Mouse (Mus musculus) monocyte, adult 5-6 weeks (primary cell): ENCODE measurements at regions not wholly inside any gene's neighbourhood (a gene's known extent, or its start where the extent isn't known, plus 50 kb on each side); places are given as distances from the start of the nearest gene placed in this dataset.

Experiments used
- ATAC-seq: fragments of 153-309, 156-312 bp; replicated peaks from 2 replicates; pipeline ENCODE4 v1.8.0; 2017; ENCODE audit warnings: mild to moderate bottlenecking; ENCODE audit not compliant: low TSS enrichment, insufficient number of reproducible peaks, severe bottlenecking, poor library complexity, low FRiP score

DNA sequence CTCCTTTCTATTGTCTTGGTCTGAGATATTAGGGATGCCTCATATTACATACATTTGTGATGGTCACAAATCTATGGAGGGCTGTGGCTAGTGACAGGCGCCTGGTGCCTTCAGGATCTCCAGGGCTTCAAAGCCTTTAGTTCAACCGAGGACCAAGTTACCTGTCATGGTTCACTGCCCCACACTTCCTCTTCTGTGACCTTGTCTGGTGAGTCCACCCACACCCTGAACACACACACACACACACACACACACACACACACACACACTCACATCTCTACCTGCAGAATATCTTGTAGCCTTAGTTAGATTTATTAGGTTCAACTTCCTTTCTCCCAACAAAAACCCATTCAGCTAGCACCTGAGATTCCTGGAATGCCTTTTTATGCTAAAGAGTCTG lies 156.3 kb downstream of the Gm9733 start:
- no peak for ATAC-seq

DNA sequence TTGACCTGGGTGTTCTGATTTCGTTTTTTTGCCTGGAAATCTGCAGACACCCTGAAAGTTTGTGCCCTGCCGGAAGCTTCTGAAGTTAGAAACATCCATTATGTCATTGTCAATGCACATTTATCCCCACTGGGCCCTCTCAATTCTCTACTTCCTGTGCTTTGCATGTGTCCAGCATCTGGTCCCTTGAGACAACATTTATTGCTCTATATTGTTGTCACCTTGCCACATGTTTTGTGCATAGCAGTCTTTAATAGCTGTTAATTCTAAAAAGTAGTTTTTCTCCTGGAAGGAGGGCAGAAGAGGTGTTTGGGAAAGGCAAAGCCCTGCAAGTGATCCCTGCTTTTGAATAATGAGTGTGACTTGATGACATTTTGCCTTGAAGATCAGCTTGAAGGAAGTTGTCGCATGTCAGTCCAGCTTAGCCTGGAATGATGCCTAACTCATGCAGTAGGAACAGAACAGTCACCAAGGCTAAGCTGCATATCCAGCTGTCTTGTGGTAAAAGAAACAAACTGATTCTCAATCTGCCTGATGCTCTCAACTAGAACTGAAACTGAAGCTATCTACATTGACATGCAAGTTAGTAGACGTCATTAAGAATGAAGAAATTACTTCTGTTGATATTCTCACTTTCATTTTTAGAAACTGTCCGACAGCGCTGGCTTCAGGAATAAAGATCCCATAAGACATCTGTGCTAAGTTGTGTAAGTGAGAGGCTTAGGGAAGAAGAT lies 152.9 kb downstream of the Gm9733 start:
- no peak for ATAC-seq

DNA sequence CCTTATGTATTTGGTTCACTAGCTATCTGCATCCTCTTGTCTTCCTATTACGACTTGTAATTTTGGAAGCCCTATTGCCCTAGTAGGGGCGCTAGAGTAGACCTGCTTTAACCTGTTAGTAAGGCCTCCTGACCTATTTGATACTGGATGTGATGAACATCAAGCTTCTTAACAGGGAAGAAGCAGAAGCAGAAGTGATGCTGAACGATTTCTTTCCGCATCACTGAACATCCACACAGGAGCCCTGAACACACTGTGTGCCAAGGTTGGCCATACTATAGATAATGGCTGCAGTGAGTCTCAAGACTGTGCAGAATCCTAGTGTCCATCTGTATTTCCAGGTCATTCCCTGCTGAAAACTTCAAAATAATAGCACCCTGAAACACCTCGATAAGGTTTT lies 151.0 kb downstream of the Gm9733 start:
- ATAC-seq: no peak

DNA sequence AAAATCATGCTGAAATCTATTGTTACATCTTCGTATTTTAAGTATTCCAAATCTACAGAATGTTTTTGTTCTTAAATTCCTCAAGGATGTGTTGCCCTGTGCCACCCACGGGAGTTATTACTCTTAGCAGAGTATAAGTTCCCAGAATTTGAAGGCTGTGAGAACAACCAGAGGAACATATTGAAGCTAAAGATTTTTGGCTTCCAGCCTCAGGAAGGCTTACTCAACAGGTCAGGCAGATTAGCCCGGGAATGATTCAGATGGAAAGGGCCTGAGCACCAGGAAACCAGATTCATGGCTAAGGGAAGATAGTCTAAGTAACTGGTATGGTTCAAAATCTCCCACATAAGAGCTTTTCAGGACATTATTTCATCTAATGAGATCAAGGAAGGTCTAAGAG lies 145.4 kb downstream of the Gm9733 start:
- no peak for ATAC-seq

DNA sequence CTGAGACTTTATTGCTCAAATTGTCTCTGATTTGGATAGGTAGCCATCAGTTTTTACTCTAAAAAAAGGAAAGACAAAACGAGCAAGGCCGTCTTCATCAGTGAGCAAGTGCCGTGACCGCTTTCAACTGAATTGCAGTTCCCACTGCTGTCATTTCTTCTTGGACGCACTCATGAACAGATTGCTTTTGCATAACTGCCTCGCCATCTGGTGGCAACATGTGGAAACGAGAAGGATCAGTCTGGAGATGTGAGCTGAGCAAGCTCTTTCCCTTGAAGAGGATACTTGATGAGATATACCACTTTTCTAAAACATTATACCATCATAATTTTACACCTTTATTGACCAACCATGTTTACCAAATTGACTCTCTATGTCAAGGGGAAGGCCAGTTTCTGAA lies 137.7 kb downstream of the Gm9733 start:
- peak; percentile 75; the same call in 1 of the 2 replicates for ATAC-seq

DNA sequence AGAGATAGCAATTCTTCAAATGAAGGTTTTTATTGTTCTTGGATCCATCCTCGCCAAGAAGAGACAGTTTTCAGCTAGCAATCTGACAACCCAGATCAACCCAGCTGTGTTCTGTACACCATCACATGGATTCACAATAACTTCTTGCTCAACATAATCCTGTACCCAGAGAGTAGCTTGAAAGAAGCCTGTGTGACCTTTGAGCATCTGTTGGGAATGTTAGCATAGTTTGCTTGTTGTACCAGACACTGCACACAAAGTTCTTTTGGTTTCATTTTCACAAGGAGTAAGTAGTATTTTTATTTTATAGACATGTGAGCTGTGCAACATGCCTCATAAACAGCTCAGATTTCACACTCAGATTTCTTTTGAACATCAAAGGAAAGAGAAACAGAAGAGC lies 136.0 kb downstream of the Gm9733 start:
- ATAC-seq: no peak

DNA sequence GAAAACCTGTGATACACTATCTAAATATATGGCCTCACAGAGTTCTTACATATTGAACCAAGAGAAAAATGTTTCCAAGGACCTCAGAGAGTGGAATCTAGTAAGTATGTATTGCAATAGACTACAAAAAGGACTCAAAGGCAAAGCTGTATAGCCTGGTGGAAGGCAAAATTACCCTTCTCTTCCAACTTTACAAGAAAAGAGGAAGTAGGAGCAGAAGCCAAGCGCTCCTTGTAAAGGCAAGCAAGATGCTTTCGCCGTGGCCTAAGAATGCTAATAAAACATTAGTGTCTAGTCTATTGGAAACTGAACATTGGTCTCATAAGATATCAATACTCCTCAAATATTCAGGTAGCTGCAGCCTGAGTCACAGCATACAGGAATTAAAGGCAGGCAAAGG lies 134.0 kb downstream of the Gm9733 start:
- no peak for ATAC-seq

DNA sequence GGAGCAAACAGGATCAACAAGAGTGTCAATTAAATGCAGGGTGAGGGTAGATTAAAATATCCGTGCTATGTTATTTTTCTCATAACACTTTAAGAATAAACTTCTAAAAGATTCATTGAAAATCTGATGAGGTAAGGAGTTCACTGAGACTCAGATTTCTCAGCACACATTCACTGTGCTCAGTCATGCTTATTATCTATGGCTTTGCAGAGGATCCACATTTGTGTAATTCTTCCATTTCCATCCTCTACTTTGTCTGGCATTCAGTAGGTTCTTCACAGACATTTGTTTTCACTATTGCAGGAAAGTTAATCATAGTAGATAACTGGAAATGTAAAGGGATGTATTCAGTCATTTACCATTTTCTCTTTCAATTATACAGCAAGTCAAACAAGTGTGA lies 131.8 kb downstream of the Gm9733 start:
- no peak for ATAC-seq

DNA sequence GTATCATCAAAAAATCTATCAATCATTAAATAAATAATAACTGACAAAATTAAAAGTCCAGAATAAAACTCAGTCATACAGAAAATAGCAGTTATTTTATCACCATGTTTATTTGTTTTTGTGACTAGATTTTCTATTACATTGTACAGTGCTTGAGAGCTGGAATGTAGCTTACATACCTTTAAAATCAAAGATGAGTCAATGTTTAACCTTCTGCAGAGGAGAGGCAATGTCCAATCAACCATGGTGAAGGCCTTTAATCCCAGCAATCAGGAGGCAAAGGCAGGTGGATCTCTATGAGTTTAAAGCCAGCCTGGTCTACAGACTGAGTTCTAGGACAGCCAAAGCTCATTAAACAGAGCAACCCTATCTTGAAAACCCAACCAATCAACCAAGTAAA lies 131.1 kb downstream of the Gm9733 start:
- no peak for ATAC-seq

DNA sequence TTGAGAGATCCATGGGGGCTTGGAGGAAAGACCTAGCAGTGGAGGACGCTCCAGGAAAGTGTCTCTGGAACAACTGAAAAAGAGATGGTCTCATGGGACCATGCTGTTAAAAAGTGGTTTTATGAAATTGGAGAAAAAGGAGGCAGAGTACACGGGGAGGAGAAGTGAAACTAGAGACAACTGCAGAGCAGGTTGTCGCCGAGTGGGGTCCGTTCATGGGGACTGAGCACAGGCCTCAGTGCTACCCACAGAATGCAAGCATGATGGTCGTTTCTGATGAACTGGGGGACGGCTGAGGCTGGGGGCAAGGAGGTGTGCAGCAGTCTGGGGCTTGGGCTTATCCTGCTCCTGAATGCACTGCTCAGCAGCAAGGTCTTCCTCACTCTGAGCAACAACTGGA lies 129.3 kb downstream of the Gm9733 start:
- no peak for ATAC-seq

DNA sequence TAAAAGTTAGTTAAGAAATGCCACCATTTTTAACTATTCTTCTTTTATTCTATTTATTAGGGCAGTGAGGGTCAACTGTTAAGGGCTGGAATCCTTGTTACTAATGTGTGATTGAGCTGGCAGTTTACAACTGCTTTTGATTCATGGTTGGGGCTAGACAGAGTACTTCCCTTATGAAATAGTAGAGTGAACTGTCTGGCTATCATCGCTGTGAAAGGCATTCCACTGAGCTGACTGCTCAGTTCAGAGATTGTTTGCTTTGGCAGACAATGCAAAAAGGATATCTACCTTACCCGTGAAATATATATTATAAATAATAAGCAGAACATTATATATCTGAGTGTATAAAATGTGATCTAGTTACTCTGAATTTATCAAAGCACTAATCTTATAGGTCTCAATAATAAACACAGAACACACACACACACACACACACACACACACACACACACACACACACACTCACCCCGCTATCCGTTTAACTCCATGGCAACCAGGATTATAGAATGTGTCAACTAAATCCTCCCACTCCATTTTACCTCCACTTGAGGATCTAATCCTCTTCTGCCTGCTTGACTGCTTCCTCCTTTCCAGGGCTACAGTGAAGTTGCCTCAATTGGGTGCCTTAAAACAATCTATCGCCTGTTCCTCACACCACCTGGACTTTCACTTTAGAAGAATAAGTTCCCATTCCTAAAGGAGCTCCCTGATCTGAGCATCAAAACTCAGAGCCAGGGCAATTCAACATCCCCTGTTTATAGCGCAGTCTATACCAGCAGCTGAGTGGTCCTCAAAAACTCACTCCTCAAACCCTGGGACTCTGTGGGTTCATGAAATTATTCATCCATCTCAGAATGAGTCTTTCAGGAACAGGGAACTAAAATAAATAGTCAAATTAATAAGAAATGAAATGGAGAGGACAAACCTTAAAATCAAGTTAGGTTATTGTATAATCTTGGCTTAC lies 126.6 kb downstream of the Gm9733 start:
- no peak for ATAC-seq

DNA sequence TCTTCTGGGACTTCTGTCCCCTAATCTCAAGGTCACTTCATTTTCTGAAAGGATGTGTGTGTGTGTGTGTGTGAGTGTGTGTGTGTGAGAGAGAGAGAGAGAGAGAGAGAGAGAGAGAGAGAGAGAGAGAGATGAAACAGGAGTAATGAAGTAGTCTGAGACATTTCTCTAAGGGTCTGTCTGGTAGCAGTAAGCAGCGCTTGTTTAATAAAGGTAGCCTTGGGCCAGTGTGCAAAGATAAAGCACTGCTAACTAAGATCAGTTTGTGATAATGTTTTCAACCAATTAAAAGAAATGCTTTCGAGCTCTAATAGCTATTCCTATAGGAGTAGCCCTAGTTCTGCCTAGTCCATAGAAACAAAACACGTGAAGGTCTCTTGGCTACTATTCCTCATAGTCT lies 119.7 kb downstream of the Gm9733 start:
- no peak for ATAC-seq

DNA sequence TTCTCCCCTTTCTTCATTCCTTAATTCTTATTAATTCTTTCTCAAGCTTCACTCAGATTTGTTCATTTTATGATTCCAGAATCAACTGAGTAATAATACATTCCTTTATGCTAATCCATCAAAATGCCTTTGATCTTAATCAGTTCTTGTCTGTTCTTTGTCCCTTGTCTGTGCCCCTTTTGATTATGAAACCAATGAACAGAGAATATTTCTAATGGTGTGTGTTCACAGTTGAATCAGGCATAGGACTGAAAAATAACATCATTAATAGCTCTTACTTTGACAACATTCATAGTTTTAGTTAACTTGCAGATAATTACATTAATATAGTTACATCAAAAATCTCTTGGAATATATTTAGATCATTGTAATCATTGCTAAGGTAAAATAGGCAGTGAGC lies 114.5 kb downstream of the Gm9733 start:
- no peak for ATAC-seq

DNA sequence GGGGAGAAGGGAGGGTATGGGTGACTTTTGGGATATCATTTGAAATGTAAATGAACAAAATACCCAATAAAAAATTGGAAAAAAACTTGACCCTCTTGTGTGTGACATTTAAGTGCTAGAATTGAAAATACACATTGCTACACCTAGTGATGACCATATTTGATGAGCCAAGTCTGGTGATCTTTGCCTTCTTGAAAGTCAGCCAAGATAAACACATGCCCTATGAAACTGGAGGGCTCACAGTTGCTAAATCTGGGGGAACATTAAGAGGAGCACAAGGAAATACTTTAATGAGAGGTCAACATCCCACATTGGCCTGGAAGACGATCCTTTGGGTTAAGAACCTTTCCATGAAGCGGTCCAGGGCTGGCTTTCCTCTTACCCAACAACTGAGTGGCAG lies 112.8 kb downstream of the Gm9733 start:
- ATAC-seq: no peak

DNA sequence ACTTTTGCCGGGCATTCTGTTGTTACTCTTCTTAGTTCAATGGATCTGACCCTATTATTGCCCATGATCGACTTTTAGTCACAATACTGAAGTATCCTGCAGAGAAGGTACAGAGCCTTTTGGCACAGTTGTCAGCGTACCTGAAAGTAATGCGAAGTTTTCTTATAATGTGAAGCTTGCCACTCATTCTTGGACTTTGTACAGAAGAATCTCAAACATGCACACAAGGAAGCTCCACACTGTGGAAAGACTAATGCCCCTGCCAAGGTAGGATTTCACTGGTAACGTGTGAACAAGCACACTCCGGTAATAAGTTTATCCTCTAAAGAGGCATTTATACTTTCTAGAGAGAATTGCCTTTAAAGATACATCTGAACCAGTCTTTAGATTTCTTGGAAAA lies 108.8 kb downstream of the Gm9733 start:
- no peak for ATAC-seq

DNA sequence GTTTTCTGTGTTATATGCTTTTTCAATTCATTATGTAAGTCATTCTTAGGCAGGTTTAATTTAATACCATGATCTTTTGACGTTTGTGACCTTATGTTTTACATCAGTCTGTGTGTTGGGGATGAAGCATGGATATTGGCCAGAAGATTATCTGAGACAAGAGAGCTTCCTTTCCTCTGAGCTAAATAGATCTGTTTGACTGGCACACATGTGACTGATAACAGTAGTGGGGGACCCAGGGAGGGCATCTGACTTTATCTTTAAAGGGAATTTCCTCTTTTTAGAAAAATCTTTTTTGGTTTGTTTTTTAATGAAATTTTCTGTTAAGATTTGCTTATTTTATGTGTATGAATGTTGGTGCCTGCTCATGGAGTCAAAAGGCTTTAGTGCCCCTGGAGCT lies 107.7 kb downstream of the Gm9733 start:
- no peak for ATAC-seq

DNA sequence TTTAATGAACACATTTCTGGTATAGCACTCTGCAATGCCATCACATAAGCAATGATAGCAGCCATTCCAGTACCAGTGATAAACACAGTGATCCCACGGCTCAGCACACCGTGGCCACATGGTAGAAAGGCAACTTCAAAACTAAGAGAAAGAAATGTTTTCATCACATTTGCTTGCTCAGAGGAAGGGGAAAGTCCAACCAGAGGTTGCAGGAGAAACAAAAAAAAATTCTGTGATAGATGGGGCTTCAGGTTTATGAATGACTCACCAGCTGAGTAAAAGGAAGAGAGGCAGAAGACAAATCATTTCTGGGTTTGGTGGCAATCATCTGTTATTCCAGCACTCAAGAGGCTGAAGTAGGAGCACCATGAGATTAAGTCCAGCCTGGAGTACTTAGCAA lies 103.5 kb downstream of the Gm9733 start:
- ATAC-seq: no peak

DNA sequence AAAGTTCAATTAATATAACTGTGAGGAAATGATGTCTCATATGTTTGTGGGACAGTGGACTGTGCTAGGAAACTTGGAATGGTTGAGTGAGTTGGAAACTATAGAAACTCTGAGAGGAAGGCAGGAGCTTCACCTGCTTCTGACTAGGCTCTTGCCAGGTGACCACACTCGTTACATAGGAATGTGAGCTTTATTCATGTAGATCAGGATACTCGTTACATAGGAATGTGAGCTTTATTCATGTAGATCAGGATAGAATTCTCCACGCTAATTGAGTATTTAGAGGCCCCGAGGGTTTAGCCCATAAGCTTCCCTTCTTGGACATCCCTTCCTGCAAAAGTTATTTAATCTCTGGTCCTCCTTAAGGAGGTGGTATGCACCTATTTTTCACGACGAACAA lies 101.9 kb downstream of the Gm9733 start:
- no peak for ATAC-seq

DNA sequence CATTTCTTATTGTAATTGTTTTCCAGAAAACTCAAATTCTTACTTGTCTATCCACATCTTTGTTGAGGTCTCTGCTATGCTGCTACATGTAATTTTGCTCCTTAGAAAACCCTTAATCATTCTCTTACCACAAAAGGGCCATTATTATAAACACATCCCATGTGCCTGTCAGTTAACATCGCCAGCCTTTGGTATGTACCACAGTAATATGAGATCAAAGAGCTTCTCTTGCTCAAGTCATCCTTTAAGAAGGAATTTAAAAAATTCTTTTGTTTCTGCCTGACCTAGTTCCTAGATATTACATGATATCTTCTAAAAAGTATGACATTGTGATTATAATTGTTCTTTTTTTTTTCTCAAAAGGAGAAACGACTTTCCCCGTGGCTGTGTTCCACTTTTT lies 100.7 kb downstream of the Gm9733 start:
- ATAC-seq: no peak

DNA sequence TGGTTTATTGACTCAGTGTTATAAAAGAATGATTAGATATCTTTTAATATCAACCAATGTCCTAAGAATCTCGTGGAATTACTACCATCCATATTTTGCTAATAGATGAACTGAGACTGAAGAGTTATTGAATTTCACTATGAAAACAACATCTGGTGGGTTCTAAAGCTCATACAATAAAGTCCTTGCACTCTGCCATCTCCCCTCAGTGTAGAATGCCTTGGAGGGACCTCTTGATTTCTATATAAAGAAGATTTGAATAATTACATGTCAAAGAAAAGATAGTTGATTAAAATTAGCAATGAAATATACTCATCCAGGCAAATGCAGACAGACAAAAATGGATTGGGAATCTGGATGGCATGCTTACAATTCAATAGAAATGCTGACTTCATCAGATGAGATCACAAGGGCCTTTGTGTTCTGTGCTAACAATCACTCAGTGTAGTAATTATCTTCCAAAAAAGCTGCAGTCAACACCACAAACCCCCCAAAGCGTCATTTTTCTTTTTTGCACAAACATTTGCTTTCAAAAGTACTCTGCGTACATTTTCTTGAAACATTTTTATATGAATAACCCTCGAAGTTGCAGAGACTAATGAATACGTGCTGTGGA lies 94.2 kb downstream of the Gm9733 start:
- ATAC-seq: no peak
